In the genomic region with DNA sequence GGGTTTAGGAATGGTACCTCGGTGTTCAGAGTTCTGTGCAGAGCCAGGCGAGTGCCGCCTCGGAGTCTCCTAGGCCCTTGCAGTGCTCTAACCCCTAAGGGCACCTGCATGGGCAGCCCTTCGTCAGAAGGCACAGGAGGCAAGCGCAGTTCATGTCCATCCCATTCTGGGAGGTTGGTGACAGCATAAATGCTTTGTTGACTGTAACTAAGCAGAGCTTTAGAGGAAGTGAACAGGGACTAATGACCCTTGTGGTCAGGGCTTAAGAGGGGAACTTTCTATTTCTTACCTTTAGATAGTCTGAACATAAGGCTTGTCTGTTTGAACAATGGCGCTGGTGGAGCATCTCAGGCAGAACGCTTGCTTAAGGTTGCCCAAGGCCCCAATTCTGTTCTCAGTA, we compare ENCODE assay signal across 24 mouse cellular contexts. TPM values are rescaled to one million over a fixed set of nuclear protein-coding genes. Genes with fewer than 3 reads are reported as not detected.
A peak's percentile ranks its signal among the peaks of the same experiment; 100 is the strongest.
DNase-seq lines count a peak whose midpoint lies in the region; ATAC-seq and TF ChIP-seq lines count a peak whose summit lies in the region.
"Had no signal": no experiment of that assay in that cellular context is flagged by ENCODE, and none has a peak within 500 bp of the region (broad histone marks: within the 10 kb centered on the region; RNA-seq: fewer than 3 reads in every experiment).

No protein-coding gene starts in this region.

- H3K27me3 ChIP-seq in embryonic facial prominence, embryonic 12.5 days, result no peaks in the 10 kb centered on the region
- no peaks in the 10 kb centered on the region for H3K27me3 ChIP-seq in embryonic facial prominence, embryonic 10.5 days (replicated peaks; ENCODE audit: low read depth, poor library complexity, severe bottlenecking)
- no peaks in the 10 kb centered on the region for H3K27me3 ChIP-seq in lung, postnatal 0 days (replicated peaks; ENCODE audit: insufficient read depth, low read length)
- H3K27me3 ChIP-seq in limb, embryonic 12.5 days, result no peaks in the 10 kb centered on the region
- H3K27me3 ChIP-seq in thymus, adult 2 months (ENCODE audit: control insufficient read depth, insufficient read depth, low read length), result no peaks in the 10 kb centered on the region
- H3K27me3 ChIP-seq in forebrain, embryonic 12.5 days, result no peaks in the 10 kb centered on the region
- H3K27me3 ChIP-seq: CH12.LX; heart, embryonic 12.5 days; liver, embryonic 13.5 days; megakaryocyte, embryonic 14.5 days; stomach, embryonic 15.5 days had no signal

- H3K4me1 ChIP-seq in embryonic facial prominence, embryonic 12.5 days, result peaks cover 53% of the 10 kb centered on the region
- peaks cover 82% of the 10 kb centered on the region for H3K4me1 ChIP-seq in embryonic facial prominence, embryonic 10.5 days
- peaks cover 23% of the 10 kb centered on the region; the same call in 1 of the 2 replicates for H3K4me1 ChIP-seq in lung, postnatal 0 days (ENCODE audit: insufficient read depth, low read depth, low read length)
- H3K4me1 ChIP-seq in limb, embryonic 12.5 days (replicated peaks), result peaks cover 60% of the 10 kb centered on the region
- peaks cover 46% of the 10 kb centered on the region for H3K4me1 ChIP-seq in thymus, adult 2 months (replicated peaks; ENCODE audit: control insufficient read depth, insufficient read depth, low read length)
- H3K4me1 ChIP-seq in forebrain, embryonic 12.5 days, result peaks cover 46% of the 10 kb centered on the region

- H3K27ac ChIP-seq in embryonic facial prominence, embryonic 12.5 days, result peak overlapping the region; percentile 47; the same call in 1 of the 2 replicates
- no peak overlapping the region; the same call in 1 of the 2 replicates for H3K27ac ChIP-seq in embryonic facial prominence, embryonic 10.5 days (replicated peaks)
- no peak overlapping the region for H3K27ac ChIP-seq in lung, postnatal 0 days (ENCODE audit: low read length)
- peak overlapping the region; percentile 64 for H3K27ac ChIP-seq in limb, embryonic 12.5 days
- no peak overlapping the region for H3K27ac ChIP-seq in thymus, adult 2 months (ENCODE audit: control insufficient read depth, insufficient read depth, low read length)
- H3K27ac ChIP-seq in forebrain, embryonic 12.5 days, result no peak overlapping the region
- H3K27ac ChIP-seq: left cerebral cortex, adult 2 months; liver, embryonic 13.5 days; stomach, embryonic 15.5 days had no signal

- no peaks in the 10 kb centered on the region for H3K36me3 ChIP-seq in embryonic facial prominence, embryonic 12.5 days
- peaks cover 20% of the 10 kb centered on the region for H3K36me3 ChIP-seq in embryonic facial prominence, embryonic 10.5 days (replicated peaks)
- no peaks in the 10 kb centered on the region for H3K36me3 ChIP-seq in lung, postnatal 0 days (ENCODE audit: insufficient read depth, low read length)
- H3K36me3 ChIP-seq in limb, embryonic 12.5 days, result no peaks in the 10 kb centered on the region
- H3K36me3 ChIP-seq in thymus, adult 2 months (ENCODE audit: control insufficient read depth, insufficient read depth, low read length), result no peaks in the 10 kb centered on the region
- H3K36me3 ChIP-seq in forebrain, embryonic 12.5 days (replicated peaks), result no peaks in the 10 kb centered on the region
- H3K36me3 ChIP-seq: heart, embryonic 12.5 days; liver, embryonic 13.5 days; stomach, embryonic 15.5 days had no signal

- H3K4me2 ChIP-seq in embryonic facial prominence, embryonic 12.5 days (replicated peaks), result no peak overlapping the region
- H3K4me2 ChIP-seq in lung, postnatal 0 days (replicated peaks; ENCODE audit: low read depth, low read length), result no peak overlapping the region
- no peak overlapping the region for H3K4me2 ChIP-seq in limb, embryonic 12.5 days
- H3K4me2 ChIP-seq in forebrain, embryonic 12.5 days, result no peak overlapping the region
- H3K4me2 ChIP-seq: heart, embryonic 12.5 days; liver, embryonic 13.5 days; lung, embryonic 14.5 days; stomach, embryonic 15.5 days had no signal

- H3K9me3 ChIP-seq in embryonic facial prominence, embryonic 12.5 days, result no peaks in the 10 kb centered on the region
- no peaks in the 10 kb centered on the region for H3K9me3 ChIP-seq in embryonic facial prominence, embryonic 10.5 days
- H3K9me3 ChIP-seq in lung, postnatal 0 days (ENCODE audit: low read length), result no peaks in the 10 kb centered on the region
- H3K9me3 ChIP-seq in limb, embryonic 12.5 days, result no peaks in the 10 kb centered on the region
- H3K9me3 ChIP-seq in forebrain, embryonic 12.5 days, result no peaks in the 10 kb centered on the region
- H3K9me3 ChIP-seq: heart, embryonic 12.5 days; liver, embryonic 13.5 days; megakaryocyte, embryonic 14.5 days; stomach, embryonic 15.5 days had no signal

- H3K4me3 ChIP-seq in embryonic facial prominence, embryonic 12.5 days, result no peak overlapping the region
- H3K4me3 ChIP-seq in embryonic facial prominence, embryonic 10.5 days, result no peak overlapping the region
- no peak overlapping the region for H3K4me3 ChIP-seq in lung, postnatal 0 days (ENCODE audit: low read depth, low read length)
- no peak overlapping the region for H3K4me3 ChIP-seq in limb, embryonic 12.5 days (replicated peaks)
- H3K4me3 ChIP-seq in thymus, adult 2 months (ENCODE audit: control insufficient read depth, insufficient read depth, low read length), result no peak overlapping the region
- H3K4me3 ChIP-seq in forebrain, embryonic 12.5 days (replicated peaks), result no peak overlapping the region
- H3K4me3 ChIP-seq: heart, embryonic 12.5 days; left cerebral cortex, adult 2 months; liver, embryonic 13.5 days; megakaryocyte, embryonic 14.5 days; myocyte; stomach, embryonic 15.5 days had no signal

- H3K9ac ChIP-seq in embryonic facial prominence, embryonic 12.5 days, result no peak overlapping the region
- H3K9ac ChIP-seq in lung, postnatal 0 days (replicated peaks; ENCODE audit: low read depth), result no peak overlapping the region
- no peak overlapping the region for H3K9ac ChIP-seq in limb, embryonic 12.5 days (replicated peaks)
- H3K9ac ChIP-seq in forebrain, embryonic 12.5 days, result no peak overlapping the region
- H3K9ac ChIP-seq: heart, embryonic 12.5 days; liver, embryonic 13.5 days; lung, embryonic 14.5 days; stomach, embryonic 15.5 days had no signal

- 87% methylated on average over 8 of the region's 8 CpGs for WGBS in embryonic facial prominence, embryonic 12.5 days
- WGBS in embryonic facial prominence, embryonic 10.5 days, result 82% methylated on average over 8 of the region's 8 CpGs
- 66% methylated on average over 8 of the region's 8 CpGs for WGBS in lung, postnatal 0 days
- 86% methylated on average over 8 of the region's 8 CpGs for WGBS in limb, embryonic 12.5 days
- 81% methylated on average over 8 of the region's 8 CpGs for WGBS in thymus, adult 2 months
- WGBS in forebrain, embryonic 12.5 days, result 87% methylated on average over 8 of the region's 8 CpGs

- no peak for DNase-seq in embryonic facial prominence, embryonic 10.5 days (ENCODE audit: low spot score)
- peak; percentile 59 for DNase-seq in lung, postnatal 0 days (ENCODE audit: low spot score)
- DNase-seq in lung, postnatal 4 days, result no peak
- no peak for DNase-seq in thymus, adult 2 months
- DNase-seq: cerebellum, adult 18-20 months; cerebellum, postnatal 25 days; gastrocnemius, postnatal 36 days; heart, postnatal 4 days; left cerebral cortex, postnatal 4 days; liver, embryonic 13.5 days; lung, embryonic 14.5 days; midbrain, embryonic 14.5 days; right cerebral cortex, postnatal 14 days had no signal

- TF ChIP-seq POLR2A in thymus, adult 2 months (IDR thresholded peaks at IDR 0.05; ENCODE audit: control insufficient read depth, extremely low read depth, insufficient read depth, low read length, poor library complexity), result no peak

- ATAC-seq in embryonic facial prominence, embryonic 12.5 days (ENCODE audit: insufficient number of reproducible peaks, insufficient read depth, low FRiP score, low TSS enrichment), result no peak
- peak; percentile 58 for ATAC-seq in lung, postnatal 0 days
- ATAC-seq in limb, embryonic 12.5 days (ENCODE audit: insufficient number of reproducible peaks, insufficient read depth, low FRiP score, low TSS enrichment, low read depth), result no peak
- ATAC-seq in forebrain, embryonic 12.5 days (ENCODE audit: low FRiP score), result no peak
- ATAC-seq: forebrain, embryonic 14.5 days; hindbrain, embryonic 16.5 days had no signal

- TF ChIP-seq EP300 in lung, postnatal 0 days (IDR thresholded peaks at IDR 0.05), result no peak

- no peak for TF ChIP-seq CTCF in lung, postnatal 0 days (IDR thresholded peaks at IDR 0.05)
- no peak for TF ChIP-seq CTCF in thymus, adult 2 months (IDR thresholded peaks at IDR 0.05; ENCODE audit: borderline replicate concordance, control insufficient read depth, extremely low read depth, insufficient read depth, low read length, poor library complexity)

RNA-seq across cellular contexts. Expression of gene Elovl5, which starts 6.6 kb away (rescaled TPM):
- polyA plus RNA-seq in embryonic facial prominence, embryonic 12.5 days (2016; fragmentation: Nextera tagmentation; extraction: Ambion mirVana), result 74.7 and 76.7 TPM in 2 replicates
- 90.4 and 96.1 TPM in 2 replicates for polyA plus RNA-seq in embryonic facial prominence, embryonic 10.5 days (2016; fragmentation: Nextera tagmentation; extraction: Ambion mirVana)
- 179 and 213 TPM in 2 replicates for polyA plus RNA-seq in lung, postnatal 0 days (2015; fragmentation: Nextera tagmentation; extraction: Ambion mirVana)
- 71.9 and 75.5 TPM in 2 replicates for polyA plus RNA-seq in limb, embryonic 12.5 days (2016; fragmentation: Nextera tagmentation; extraction: Ambion mirVana)
- 74.0 and 79.6 TPM in 2 replicates for polyA plus RNA-seq in thymus, adult 2 months (2012; rRNA removed)
- 74.6 and 78.8 TPM in 2 replicates for polyA plus RNA-seq in forebrain, embryonic 12.5 days (2016; fragmentation: Nextera tagmentation; extraction: Ambion mirVana)

Comparison
In these comparisons a context has a peak if more than half of its experiments do, and no peak if none do; other contexts are left out.
1. H3K27ac ChIP-seq: peak in embryonic facial prominence, embryonic 12.5 days (single experiment) and limb, embryonic 12.5 days (single experiment); none in embryonic facial prominence, embryonic 10.5 days (single experiment), lung, postnatal 0 days (single experiment), thymus, adult 2 months (single experiment) and forebrain, embryonic 12.5 days (single experiment).